Mouse (Mus musculus) bone marrow, adult 2 months (tissue): ENCODE results near the gene Lrrc74a. TPM values are rescaled to one million over a fixed set of nuclear protein-coding genes. Genes with fewer than 3 reads are reported as not detected.

Experiments used
- H3K27ac ChIP-seq: fragments of 200-500 bp; 2 replicates; pipeline ENCODE4 v1.5.1; 2012; ENCODE audit warnings: low read depth, mild to moderate bottlenecking, control low read depth, inconsistent platforms, low read length; ENCODE audit not compliant: control insufficient read depth, poor library complexity, insufficient read depth
- H3K4me1 ChIP-seq: fragments of 200-500 bp; 2 replicates; pipeline ENCODE4 v1.6.1; 2011; ENCODE audit warnings: low read length; ENCODE audit not compliant: control insufficient read depth, insufficient read depth
- H3K4me3 ChIP-seq: fragments of 200-500 bp; replicated peaks from 2 replicates; pipeline ENCODE3; 2011; ENCODE audit warnings: mild to moderate bottlenecking, low read depth, low read length, control low read depth; ENCODE audit not compliant: control insufficient read depth
- CTCF ChIP-seq: fragments of 200-500 bp; IDR thresholded peaks from 2 replicates; pipeline ENCODE4 v1.5.1; 2011; ENCODE audit warnings: low read length, control low read depth; ENCODE audit not compliant: control insufficient read depth, insufficient read depth
- POLR2A ChIP-seq: fragments of 200-500 bp; IDR thresholded peaks from 2 replicates; pipeline ENCODE4 v1.6.1; 2011; ENCODE audit warnings: low read depth, mild to moderate bottlenecking, control low read depth, low read length, borderline replicate concordance; ENCODE audit not compliant: control insufficient read depth
- WGBS: fragments of 180-500 bp; shearing (Covaris S2); methylation state at CpG from one replicate; pipeline ENCODE4 v1.1.7; 2018; 5-methylcytosine and 5-hydroxymethylcytosine counted together
- polyA plus RNA-seq: library from polyadenylated mRNA; stranded (reverse); fragments of >200 nt; gene quantifications from 2 replicates; pipeline ENCODE4 v1.2.4, GENCODE M21; 2011; ENCODE audit warnings: low replicate concordance; ENCODE audit not compliant: missing spikeins, insufficient read depth, insufficient read length

The Lrrc74a gene
- not detected in 2 replicates for polyA plus RNA-seq

GRCm38 (mm10) chr12:86734319-86734810 is at the start of gene Lrrc74a:
Lrrc74a (plus strand) TSS chr12:86734369.
- H3K27ac ChIP-seq, result no peak within 1 kb of the TSS
- no peaks in the 10 kb centered on the region for H3K4me1 ChIP-seq
- 85% methylated on average over 8 of the region's 8 CpGs for WGBS
- H3K4me3 ChIP-seq, result no peak within 1 kb of the TSS
- TF ChIP-seq POLR2A, result no peak
- TF ChIP-seq CTCF, result no peak

- 79% methylated on average over 9 of the region's 9 CpGs for WGBS
- TF ChIP-seq CTCF (no peak), POLR2A (no peak)
- peaks cover 1% of the 10 kb centered on the region; the same call in 1 of the 2 replicates for H3K4me1 ChIP-seq
- no peak overlapping the region for H3K4me3 ChIP-seq
- H3K27ac ChIP-seq, result no peak overlapping the region
Observed at GRCm38 (mm10) chr12:86685275-86685674, 48.9 kb upstream of the Lrrc74a start.

GRCm38 (mm10) chr12:86686551-86687330 is 47.4 kb upstream of the Lrrc74a start:
- H3K4me1 ChIP-seq, result peaks cover 1% of the 10 kb centered on the region; the same call in 1 of the 2 replicates
- no peak overlapping the region for H3K4me3 ChIP-seq
- no peak overlapping the region for H3K27ac ChIP-seq
- 3% methylated on average over 13 of the region's 13 CpGs for WGBS
- TF ChIP-seq POLR2A, result no peak
- TF ChIP-seq CTCF, result no peak

GRCm38 (mm10) chr12:86687445-86687955 is 46.7 kb upstream of the Lrrc74a start:
- WGBS, result 45% methylated on average over 4 of the region's 4 CpGs
- no peak for TF ChIP-seq POLR2A
- no peak for TF ChIP-seq CTCF
- Histone ChIP-seq H3K27ac (no peak overlapping the region), H3K4me3 (no peak overlapping the region), H3K4me1 (peaks cover 1% of the 10 kb centered on the region; the same call in 1 of the 2 replicates)

- Histone ChIP-seq H3K27ac (no peak overlapping the region), H3K4me3 (no peak overlapping the region), H3K4me1 (peaks cover 1% of the 10 kb centered on the region; the same call in 1 of the 2 replicates)
- no peak for TF ChIP-seq POLR2A
- no peak for TF ChIP-seq CTCF
- 84% methylated on average over 4 of the region's 4 CpGs for WGBS
Observed at GRCm38 (mm10) chr12:86687971-86688573, 46.1 kb upstream of the Lrrc74a start.

- H3K4me3 ChIP-seq, result no peak overlapping the region
- 91% methylated on average over 27 of the region's 27 CpGs for WGBS
- peaks cover 1% of the 10 kb centered on the region; the same call in 1 of the 2 replicates for H3K4me1 ChIP-seq
- H3K27ac ChIP-seq, result no peak overlapping the region
- TF ChIP-seq POLR2A (no peak), CTCF (no peak)
Observed at GRCm38 (mm10) chr12:86688917-86689316, 45.3 kb upstream of the Lrrc74a start.

- TF ChIP-seq POLR2A (no peak), CTCF (no peak)
- Histone ChIP-seq H3K4me3 (no peak overlapping the region), H3K4me1 (peaks cover 1% of the 10 kb centered on the region; the same call in 1 of the 2 replicates), H3K27ac (no peak overlapping the region)
- WGBS, result 40% methylated on average over 12 of the region's 12 CpGs
Observed at GRCm38 (mm10) chr12:86690700-86691485, 43.3 kb upstream of the Lrrc74a start.
